Mouse (Mus musculus) heart, embryonic 10.5 days (tissue): ENCODE results near the gene Phyhd1. TPM values are rescaled to one million over a fixed set of nuclear protein-coding genes. Genes with fewer than 3 reads are reported as not detected.

Experiments used
- DNase-seq: peaks from one replicate; pipeline ENCODE4 v3.0.0-alpha.2; 2017; ENCODE audit warnings: low spot score
- H3K27ac ChIP-seq: fragments of 300-500 bp; sonication (generic); 2 replicates; pipeline ENCODE4 v1.5.1; 2016; ENCODE audit warnings: mild to moderate bottlenecking
- H3K27me3 ChIP-seq: fragments of 300-500 bp; sonication (generic); 2 replicates; pipeline ENCODE4 v1.6.1; 2016; ENCODE audit warnings: mild to moderate bottlenecking; ENCODE audit not compliant: poor library complexity, insufficient read depth, severe bottlenecking
- H3K36me3 ChIP-seq: fragments of 300-500 bp; sonication (generic); 2 replicates; pipeline ENCODE4 v1.6.1; 2016; ENCODE audit warnings: mild to moderate bottlenecking, moderate library complexity
- H3K4me1 ChIP-seq: fragments of 300-500 bp; sonication (generic); 2 replicates; pipeline ENCODE4 v1.6.1; 2016; ENCODE audit warnings: mild to moderate bottlenecking
- H3K4me3 ChIP-seq: fragments of 300-500 bp; sonication (generic); 2 replicates; pipeline ENCODE4 v1.5.1; 2016; ENCODE audit warnings: mild to moderate bottlenecking, moderate library complexity
- H3K9me3 ChIP-seq: fragments of 300-500 bp; sonication (generic); 2 replicates; pipeline ENCODE4 v1.6.1; 2016; ENCODE audit warnings: mild to moderate bottlenecking, moderate library complexity
- WGBS: fragments of 180-500 bp; shearing (Covaris S2); methylation state at CpG from one replicate; pipeline ENCODE4 v1.1.7; 2016; 5-methylcytosine and 5-hydroxymethylcytosine counted together
- polyA plus RNA-seq: library from polyadenylated mRNA; unstranded; fragments of >200 nt; fragmentation: Nextera tagmentation; extraction: Ambion mirVana; gene quantifications from 2 replicates; pipeline ENCODE4 v1.2.1, GENCODE M21; 2016

Gene Phyhd1
- polyA plus RNA-seq, 1 experiment from 2014 or later: 5.2 TPM

DNA sequence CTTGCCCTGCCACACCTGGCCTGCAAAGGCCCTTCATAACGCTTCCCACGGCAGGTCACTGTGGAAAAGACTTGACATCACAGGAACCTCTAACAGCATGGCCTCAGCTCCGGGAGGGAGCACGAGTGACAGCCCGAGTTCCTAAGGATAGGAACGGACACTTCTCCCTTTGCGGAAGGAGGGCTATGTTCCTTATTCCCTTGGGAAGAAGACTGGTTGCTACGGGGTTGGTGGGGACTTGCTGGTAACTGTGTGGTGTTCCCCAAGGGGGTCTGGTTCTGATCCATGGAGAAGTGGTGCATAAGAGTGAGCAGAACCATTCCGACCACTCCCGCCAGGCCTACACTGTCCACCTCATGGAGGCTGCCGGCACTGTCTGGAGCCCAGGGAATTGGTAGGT, 14.7 kb downstream of the Phyhd1 start, which contains the start of gene Gm28038:
Gm28038 (plus strand) TSS at position 301 of the 400 bp plus-strand sequence.
- Histone ChIP-seq H3K27ac (no peak within 1 kb of the TSS), H3K27me3 (no peaks in the 10 kb centered on the region), H3K4me1 (peaks cover 12% of the 10 kb centered on the region), H3K9me3 (no peaks in the 10 kb centered on the region), H3K4me3 (no peak within 1 kb of the TSS), H3K36me3 (peaks cover 13% of the 10 kb centered on the region; the same call in 1 of the 2 replicates)
- 89% methylated on average over 11 of the region's 11 CpGs for WGBS
- DNase-seq: no peak

DNA sequence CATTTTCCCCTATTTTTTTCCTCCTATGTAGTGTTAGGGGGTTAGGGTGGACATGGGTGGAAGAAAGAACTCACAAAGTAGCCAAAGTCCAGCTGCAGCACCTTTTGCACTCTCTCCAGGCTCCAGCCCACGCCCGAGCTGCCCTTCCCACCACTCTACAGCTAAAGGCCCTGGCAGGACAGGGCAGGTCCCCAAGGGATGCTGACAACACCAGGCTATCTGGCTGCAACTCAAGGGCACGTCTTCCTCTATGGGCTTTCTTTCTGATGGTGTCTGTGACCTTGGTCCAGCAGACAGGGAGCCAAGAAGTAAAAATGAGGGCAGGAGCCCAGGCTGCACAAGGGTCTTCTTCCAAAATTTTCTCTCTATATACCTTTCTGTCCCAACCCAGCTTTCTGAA, 15.6 kb downstream of the Phyhd1 start:
- no peaks in the 10 kb centered on the region for H3K9me3 ChIP-seq
- WGBS: 73% methylated on average over 3 of the region's 3 CpGs
- peaks cover 13% of the 10 kb centered on the region for H3K4me1 ChIP-seq
- H3K27me3 ChIP-seq: no peaks in the 10 kb centered on the region
- no peak overlapping the region for H3K4me3 ChIP-seq
- DNase-seq: no peak
- H3K36me3 ChIP-seq: peaks cover 13% of the 10 kb centered on the region; the same call in 1 of the 2 replicates
- no peak overlapping the region for H3K27ac ChIP-seq

DNA sequence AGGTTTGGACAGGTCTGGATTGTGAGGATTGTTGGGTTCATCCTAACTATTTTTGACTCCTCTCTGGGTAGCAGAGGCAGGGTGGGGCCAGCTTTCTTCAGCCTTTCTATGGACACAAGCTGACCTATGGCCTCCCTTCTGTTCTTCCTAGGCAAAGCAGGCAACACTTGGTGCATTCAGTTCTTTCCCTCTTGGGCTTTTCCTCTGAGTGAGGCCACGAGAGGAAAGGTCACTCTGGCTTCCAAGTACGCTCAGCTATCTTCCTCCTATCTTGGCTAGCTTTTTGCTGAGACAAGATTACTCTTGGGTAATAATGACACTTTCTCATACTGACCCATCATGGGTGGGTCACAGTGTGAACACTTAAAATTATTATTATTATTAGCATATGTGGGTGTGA, 17.2 kb downstream of the Phyhd1 start:
- H3K9me3 ChIP-seq: no peaks in the 10 kb centered on the region
- H3K4me3 ChIP-seq: no peak overlapping the region
- no peak for DNase-seq
- H3K27me3 ChIP-seq: no peaks in the 10 kb centered on the region
- peaks cover 23% of the 10 kb centered on the region for H3K4me1 ChIP-seq
- peaks cover 13% of the 10 kb centered on the region; the same call in 1 of the 2 replicates for H3K36me3 ChIP-seq
- WGBS: 86% methylated on average over 2 of the region's 2 CpGs
- no peak overlapping the region for H3K27ac ChIP-seq

DNA sequence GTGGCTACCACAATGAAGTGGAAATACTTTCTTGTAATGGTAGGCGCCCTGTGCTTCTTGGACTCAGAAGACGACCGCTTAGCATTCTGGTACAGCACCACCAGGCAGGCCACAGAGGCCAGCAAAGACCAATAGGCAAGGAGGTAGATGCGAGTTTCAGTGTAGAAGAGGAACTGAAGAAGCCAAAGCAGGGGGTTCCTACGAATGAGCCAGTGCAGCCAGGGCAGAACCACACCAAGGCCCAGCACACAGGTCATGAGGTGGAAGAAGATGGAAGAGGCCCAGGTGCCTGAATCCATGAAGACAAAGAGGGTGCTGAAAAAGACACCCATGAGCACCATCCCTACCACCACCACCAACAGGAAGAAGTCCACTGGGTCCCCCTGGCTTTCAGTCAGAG, 19.0 kb downstream of the Phyhd1 start:
- no peak for DNase-seq
- H3K36me3 ChIP-seq: peaks cover 18% of the 10 kb centered on the region
- H3K27me3 ChIP-seq: no peaks in the 10 kb centered on the region
- H3K9me3 ChIP-seq: no peaks in the 10 kb centered on the region
- H3K4me1 ChIP-seq: peaks cover 23% of the 10 kb centered on the region
- WGBS: 88% methylated on average over 5 of the region's 5 CpGs
- H3K27ac ChIP-seq: no peak overlapping the region
- peak overlapping the region; percentile 97 for H3K4me3 ChIP-seq

DNA sequence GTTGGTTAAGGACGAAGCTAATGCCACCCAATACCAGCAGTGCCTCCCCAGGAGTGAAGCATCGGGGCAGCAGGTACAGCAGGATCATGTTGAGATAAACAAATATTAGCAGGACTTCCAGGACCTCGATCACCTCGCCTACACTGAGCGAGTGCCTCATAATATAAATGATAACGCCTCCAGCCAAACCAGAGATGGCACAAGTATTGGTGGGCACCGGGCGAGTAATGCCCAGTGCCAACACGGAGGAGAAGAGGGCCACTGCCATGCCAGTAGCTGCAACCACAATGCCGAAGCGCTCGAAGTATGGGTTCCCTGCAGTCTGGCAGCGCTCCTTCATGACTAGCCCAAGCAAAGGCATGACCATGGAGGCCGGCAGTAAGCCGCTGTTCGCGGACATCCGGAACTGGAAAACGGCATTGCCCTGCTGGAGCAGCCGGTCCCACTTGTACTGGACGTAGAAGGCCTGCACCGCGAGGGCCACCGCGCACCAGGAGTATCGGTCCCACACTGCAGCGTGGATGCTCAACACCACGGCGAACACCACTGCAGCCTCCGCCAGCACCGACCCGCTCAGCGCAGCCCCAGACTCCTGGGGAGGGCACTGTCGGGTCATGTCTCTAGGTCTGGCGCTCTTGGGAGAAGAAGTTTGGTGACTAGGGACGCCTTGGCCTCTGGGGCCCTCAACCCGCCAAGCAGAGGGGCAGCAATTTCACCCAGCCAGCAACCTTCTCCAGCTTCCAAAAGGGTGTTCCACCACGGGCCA, 19.6 kb downstream of the Phyhd1 start:
- peak overlapping the region; percentile 97 for H3K4me3 ChIP-seq
- DNase-seq: no peak
- 13% methylated on average over 38 of the region's 38 CpGs for WGBS
- H3K4me1 ChIP-seq: peaks cover 23% of the 10 kb centered on the region
- H3K36me3 ChIP-seq: peaks cover 23% of the 10 kb centered on the region
- H3K9me3 ChIP-seq: no peaks in the 10 kb centered on the region
- peak overlapping the region; percentile 94 for H3K27ac ChIP-seq
- no peaks in the 10 kb centered on the region for H3K27me3 ChIP-seq

DNA sequence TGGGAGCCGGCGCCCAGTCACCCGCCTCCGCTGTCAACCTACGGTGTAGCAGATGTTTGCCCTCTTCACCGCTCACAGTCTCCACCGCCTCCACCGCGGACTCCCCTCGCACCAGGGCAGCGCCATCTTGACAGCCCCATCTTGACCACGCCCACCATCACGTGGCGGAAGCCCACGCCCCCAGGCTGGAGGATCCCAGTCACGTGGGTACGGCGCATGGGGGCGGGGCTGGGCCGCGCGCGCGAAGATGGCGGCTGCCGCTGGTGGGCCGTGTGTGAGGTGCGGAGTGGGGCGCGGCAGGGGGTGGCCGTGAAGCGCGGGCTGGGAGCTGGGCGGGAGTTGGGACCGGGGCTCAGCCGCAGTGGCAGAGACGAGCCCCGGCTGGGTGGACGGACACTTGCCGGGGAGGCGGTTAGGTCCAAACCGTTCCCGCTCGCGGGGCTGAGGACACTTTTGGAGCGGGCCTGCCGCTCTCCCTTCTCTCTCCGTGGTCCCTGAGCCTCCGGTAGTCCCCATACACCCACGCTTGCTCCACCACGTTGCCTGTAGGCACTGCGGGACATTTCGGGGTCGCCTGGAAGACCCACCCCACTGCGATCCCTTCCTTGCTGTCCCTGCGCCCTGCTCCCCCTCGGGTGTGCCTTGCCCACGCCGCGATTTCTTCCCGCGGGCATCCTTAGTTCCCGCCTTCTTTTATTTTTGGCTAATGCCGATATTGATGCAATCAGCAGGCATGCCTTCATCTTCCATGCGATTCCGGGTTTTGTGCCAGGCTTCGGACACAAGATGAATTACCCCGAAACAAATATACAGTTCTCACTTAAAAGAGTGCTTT, 20.4 kb downstream of the Phyhd1 start, which contains the start of the genes Dolk and Nup188:
Dolk (minus strand) TSS at position 143 of the 835 bp plus-strand sequence.
Nup188 (plus strand) TSS at position 206 of the 835 bp plus-strand sequence.
- under 1% methylated on average over 59 of the region's 68 CpGs for WGBS
- peak within 1 kb of the TSS; percentile 97 for H3K4me3 ChIP-seq
- H3K27me3 ChIP-seq: no peaks in the 10 kb centered on the region
- peak; percentile 98 for DNase-seq
- H3K27ac ChIP-seq: peak within 1 kb of the TSS; percentile 94
- H3K9me3 ChIP-seq: no peaks in the 10 kb centered on the region
- peaks cover 23% of the 10 kb centered on the region for H3K4me1 ChIP-seq
- H3K36me3 ChIP-seq: peaks cover 23% of the 10 kb centered on the region

DNA sequence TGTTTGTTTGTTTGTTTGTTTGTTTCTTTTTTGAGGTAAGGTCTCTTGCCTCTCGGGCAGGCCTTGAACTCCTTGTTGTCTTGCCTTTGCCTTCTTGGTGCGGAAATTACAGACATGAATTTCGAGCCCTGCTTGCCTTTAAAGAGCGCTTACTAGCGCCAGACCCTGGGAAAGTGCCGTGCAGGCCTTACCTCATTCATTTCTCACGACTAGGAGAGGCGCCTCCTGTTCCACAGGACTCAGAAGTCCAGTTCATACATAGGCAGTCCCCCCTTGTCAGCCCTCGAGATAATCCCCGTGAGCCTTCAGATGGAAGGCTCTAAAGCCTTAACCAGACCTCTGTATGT, 21.0 kb downstream of the Phyhd1 start:
- Histone ChIP-seq H3K27ac (peak overlapping the region; percentile 94), H3K27me3 (no peaks in the 10 kb centered on the region), H3K4me3 (peak overlapping the region; percentile 97), H3K36me3 (peaks cover 23% of the 10 kb centered on the region), H3K4me1 (peaks cover 23% of the 10 kb centered on the region), H3K9me3 (no peaks in the 10 kb centered on the region)
- no peak for DNase-seq
- under 1% methylated on average over 10 of the region's 10 CpGs for WGBS

DNA sequence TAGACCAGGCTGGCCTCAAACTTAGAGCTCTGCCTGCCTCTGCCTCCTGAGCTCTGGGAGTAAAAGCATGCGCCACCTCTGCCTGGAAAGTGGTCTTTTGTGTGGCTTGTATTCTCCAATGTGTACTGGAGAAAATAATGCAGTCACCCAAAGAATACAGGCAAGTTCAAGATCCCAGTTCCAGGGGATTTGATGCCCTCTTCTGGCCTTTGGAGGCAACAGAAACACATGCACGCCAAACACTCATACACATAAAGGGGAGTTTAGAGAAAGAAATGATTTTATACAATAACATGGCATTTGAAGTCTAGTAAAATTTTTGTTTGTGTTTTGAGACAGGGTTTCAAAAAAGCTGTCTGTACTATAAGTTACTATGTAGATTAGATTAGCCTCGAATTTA, 33.5 kb downstream of the Phyhd1 start:
- no peaks in the 10 kb centered on the region for H3K27me3 ChIP-seq
- WGBS: 76% methylated on average over 3 of the region's 3 CpGs
- no peak overlapping the region for H3K4me3 ChIP-seq
- no peaks in the 10 kb centered on the region for H3K9me3 ChIP-seq
- H3K36me3 ChIP-seq: peaks cover 81% of the 10 kb centered on the region
- H3K27ac ChIP-seq: no peak overlapping the region
- no peak for DNase-seq
- H3K4me1 ChIP-seq: no peaks in the 10 kb centered on the region

DNA sequence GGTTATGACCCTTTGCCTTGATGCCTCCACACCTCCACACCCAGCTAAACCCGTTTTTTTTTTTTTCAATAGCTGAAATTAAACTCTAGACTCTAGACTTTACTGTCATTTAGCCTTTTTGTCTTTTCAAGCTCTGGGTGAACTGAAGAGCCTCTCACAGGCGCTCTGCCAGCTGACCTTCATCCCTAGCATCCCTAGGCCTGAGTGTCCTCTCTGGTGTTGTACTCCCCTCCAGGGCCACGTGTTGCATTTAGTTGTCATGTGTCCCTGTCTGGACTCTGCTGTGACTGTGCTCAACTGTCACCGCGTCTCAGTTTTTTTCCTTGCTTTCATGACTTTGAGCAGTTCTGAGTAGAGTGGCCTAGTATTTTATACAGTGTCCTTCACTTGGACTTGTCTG, 34.0 kb downstream of the Phyhd1 start:
- Histone ChIP-seq H3K9me3 (no peaks in the 10 kb centered on the region), H3K4me1 (no peaks in the 10 kb centered on the region), H3K36me3 (peaks cover 85% of the 10 kb centered on the region), H3K27ac (no peak overlapping the region), H3K27me3 (no peaks in the 10 kb centered on the region), H3K4me3 (no peak overlapping the region)
- DNase-seq: no peak
- WGBS: 90% methylated on average over 5 of the region's 5 CpGs

DNA sequence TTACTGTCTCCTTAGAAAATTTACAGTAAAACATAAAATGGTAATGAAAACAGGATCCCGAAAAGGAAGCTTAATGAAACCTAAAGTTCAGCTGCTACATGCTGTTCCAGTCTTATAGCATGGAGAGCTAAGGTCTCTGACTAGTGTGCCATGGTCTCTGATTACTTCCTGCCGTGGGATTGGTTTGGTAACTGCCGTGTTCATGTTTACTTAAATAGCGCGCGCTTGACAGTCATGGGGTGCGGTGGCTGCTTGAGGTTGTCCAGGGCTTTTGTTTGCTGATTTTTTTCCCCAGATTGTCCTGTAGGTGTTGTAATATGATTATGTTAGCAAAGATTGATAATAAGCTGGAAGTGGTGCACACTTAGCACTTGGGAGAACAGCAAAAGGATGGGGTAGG, 40.1 kb downstream of the Phyhd1 start:
- DNase-seq: no peak
- WGBS: 97% methylated on average over 7 of the region's 7 CpGs
- Histone ChIP-seq H3K9me3 (no peaks in the 10 kb centered on the region), H3K4me3 (no peak overlapping the region), H3K4me1 (no peaks in the 10 kb centered on the region), H3K27ac (no peak overlapping the region), H3K36me3 (peaks cover 99% of the 10 kb centered on the region), H3K27me3 (no peaks in the 10 kb centered on the region)

DNA sequence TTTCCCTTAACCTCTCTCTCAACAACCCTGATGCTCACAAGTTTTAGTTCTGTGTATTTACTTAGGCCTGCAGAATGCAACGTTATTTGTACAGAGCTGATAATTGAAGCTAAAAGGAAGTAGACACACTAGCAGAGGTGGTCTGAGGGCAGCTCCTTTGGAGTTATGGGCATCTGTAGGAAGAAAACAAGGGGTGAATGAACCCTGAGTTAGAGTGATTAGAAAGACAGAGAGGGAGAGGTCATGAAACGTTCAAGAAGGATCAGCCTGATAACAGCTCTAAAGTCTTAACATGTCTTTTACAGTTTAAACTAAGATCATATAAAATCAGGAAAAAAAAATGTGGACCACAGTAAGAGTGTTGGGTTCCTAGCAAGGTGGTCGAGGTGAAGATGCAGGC, 43.3 kb downstream of the Phyhd1 start:
- Histone ChIP-seq H3K4me1 (no peaks in the 10 kb centered on the region), H3K27ac (no peak overlapping the region), H3K36me3 (peaks cover 97% of the 10 kb centered on the region), H3K27me3 (no peaks in the 10 kb centered on the region), H3K4me3 (no peak overlapping the region), H3K9me3 (no peaks in the 10 kb centered on the region)
- DNase-seq: no peak
- WGBS: 83% methylated on average over 3 of the region's 3 CpGs

DNA sequence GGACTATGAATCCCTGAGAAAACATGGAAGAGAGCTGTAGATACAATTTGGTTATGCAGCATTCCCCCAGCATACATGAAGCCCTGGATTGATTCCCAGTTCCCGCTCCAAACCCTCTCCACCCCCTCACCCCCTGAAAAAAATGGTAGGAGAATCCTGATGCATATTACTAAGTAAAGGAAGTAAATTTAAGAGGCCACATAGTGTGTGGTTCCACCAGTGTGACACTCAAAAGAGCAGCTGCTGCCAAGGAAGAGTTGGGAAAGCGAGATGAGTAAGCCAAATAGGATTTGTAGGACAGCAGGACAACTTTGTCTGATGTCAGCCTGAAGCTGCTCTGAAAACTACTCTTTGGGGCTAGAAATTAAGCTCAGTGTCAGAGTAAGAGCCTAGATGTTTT, 45.5 kb downstream of the Phyhd1 start:
- no peaks in the 10 kb centered on the region for H3K4me1 ChIP-seq
- H3K9me3 ChIP-seq: no peaks in the 10 kb centered on the region
- H3K27ac ChIP-seq: no peak overlapping the region
- no peak overlapping the region for H3K4me3 ChIP-seq
- WGBS: 90% methylated on average over 2 of the region's 2 CpGs
- DNase-seq: no peak
- peaks cover 97% of the 10 kb centered on the region for H3K36me3 ChIP-seq
- H3K27me3 ChIP-seq: no peaks in the 10 kb centered on the region

DNA sequence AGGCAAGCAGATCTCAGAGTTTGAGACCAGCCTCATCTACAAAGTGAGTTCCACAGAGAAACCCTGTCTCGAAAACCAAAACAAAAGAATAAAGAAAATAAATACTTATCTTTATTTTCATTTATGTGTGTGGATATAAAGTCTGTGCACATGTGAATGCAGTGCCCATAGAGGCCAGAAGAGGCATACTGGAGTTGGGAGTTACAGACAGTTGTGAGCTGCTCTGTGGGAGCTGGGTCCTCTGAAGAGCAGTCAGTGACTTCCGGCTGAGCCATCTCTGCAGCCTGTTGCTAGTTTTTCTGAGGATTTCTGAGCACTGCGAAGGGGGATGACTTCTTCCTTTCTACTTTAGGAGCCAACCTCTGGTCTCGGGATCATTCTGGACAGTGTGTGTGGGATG, 50.1 kb downstream of the Phyhd1 start:
- no peak overlapping the region for H3K4me3 ChIP-seq
- WGBS: 93% methylated on average over 4 of the region's 4 CpGs
- no peak overlapping the region for H3K27ac ChIP-seq
- H3K27me3 ChIP-seq: no peaks in the 10 kb centered on the region
- no peaks in the 10 kb centered on the region for H3K4me1 ChIP-seq
- DNase-seq: no peak
- peaks cover 93% of the 10 kb centered on the region for H3K36me3 ChIP-seq
- no peaks in the 10 kb centered on the region for H3K9me3 ChIP-seq
